Mouse (Mus musculus) gastrocnemius, adult 2 months (tissue): ENCODE measurements at regions not wholly inside any gene's neighbourhood (a gene's known extent, or its start where the extent isn't known, plus 50 kb on each side); places are given as distances from the start of the nearest gene placed in this dataset.

Experiments used
- DNase-seq: peaks from one replicate; pipeline ENCODE4 v3.0.0; 2022
- H3K27ac ChIP-seq: fragments of 200-600 bp; 2 replicates; pipeline ENCODE4 v1.8.1; 2022; ENCODE audit warnings: mild to moderate bottlenecking
- H3K4me3 ChIP-seq: fragments of 200-600 bp; 2 replicates; pipeline ENCODE4 v1.8.1; 2022; ENCODE audit warnings: mild to moderate bottlenecking, moderate library complexity
- CTCF ChIP-seq: fragments of 200-600 bp; IDR thresholded peaks from 2 replicates; pipeline ENCODE4 v1.8.1; 2022; ENCODE audit warnings: antibody characterized with exemption, mild to moderate bottlenecking, moderate library complexity
- intact Hi-C: fragments of 180-260 bp; cut with DNase I; formaldehyde crosslinking; loops from one replicate; pipeline ENCODE4 v1.15.1; 2025

GRCm38 (mm10) chr11:24731431-24731830 lies 653.6 kb downstream of the Bcl11a start:
- Histone ChIP-seq H3K27ac (no peak overlapping the region), H3K4me3 (no peak overlapping the region)
- intact Hi-C loops: no loop called here
- TF ChIP-seq CTCF: no peak
- DNase-seq: no peak

GRCm38 (mm10) chr11:24739710-24740255 lies 661.9 kb downstream of the Bcl11a start:
- TF ChIP-seq CTCF: no peak
- Histone ChIP-seq H3K27ac (no peak overlapping the region), H3K4me3 (no peak overlapping the region)
- intact Hi-C loops: no loop called here
- no peak for DNase-seq

- TF ChIP-seq CTCF: no peak
- no peak overlapping the region for H3K4me3 ChIP-seq
- no peak overlapping the region for H3K27ac ChIP-seq
- intact Hi-C loops: no loop called here
- DNase-seq: no peak
Observed at GRCm38 (mm10) chr11:24740466-24740865, 662.6 kb downstream of the Bcl11a start.

GRCm38 (mm10) chr11:24742561-24742960 lies 664.7 kb downstream of the Bcl11a start:
- no peak overlapping the region for H3K4me3 ChIP-seq
- no peak for DNase-seq
- intact Hi-C loops: no loop called here
- no peak overlapping the region for H3K27ac ChIP-seq
- TF ChIP-seq CTCF: no peak

- TF ChIP-seq CTCF: no peak
- intact Hi-C loops: no loop called here
- no peak overlapping the region for H3K4me3 ChIP-seq
- no peak overlapping the region for H3K27ac ChIP-seq
- no peak for DNase-seq
Observed at GRCm38 (mm10) chr11:24743439-24743838, 665.6 kb downstream of the Bcl11a start.

GRCm38 (mm10) chr11:24745841-24746240 lies 668.0 kb downstream of the Bcl11a start:
- intact Hi-C loops: no loop called here
- no peak overlapping the region for H3K4me3 ChIP-seq
- no peak for TF ChIP-seq CTCF
- no peak overlapping the region for H3K27ac ChIP-seq
- no peak for DNase-seq

- H3K4me3 ChIP-seq: no peak overlapping the region
- intact Hi-C loops: no loop called here
- DNase-seq: no peak
- H3K27ac ChIP-seq: no peak overlapping the region
- TF ChIP-seq CTCF: no peak
Observed at GRCm38 (mm10) chr11:24750144-24750779, 672.4 kb downstream of the Bcl11a start.

- no peak overlapping the region for H3K4me3 ChIP-seq
- TF ChIP-seq CTCF: no peak
- no peak for DNase-seq
- no peak overlapping the region for H3K27ac ChIP-seq
- intact Hi-C loops: no loop called here
Observed at GRCm38 (mm10) chr11:24758130-24758529, 680.3 kb downstream of the Bcl11a start.

GRCm38 (mm10) chr11:24783470-24783869 lies 705.6 kb downstream of the Bcl11a start:
- no peak for TF ChIP-seq CTCF

GRCm38 (mm10) chr11:24789120-24789519 lies 711.3 kb downstream of the Bcl11a start:
- TF ChIP-seq CTCF: no peak
- Histone ChIP-seq H3K4me3 (no peak overlapping the region), H3K27ac (no peak overlapping the region)
- no peak for DNase-seq
- intact Hi-C loops: no loop called here

More at GRCm38 (mm10) chr11:24783470-24783869, 705.6 kb downstream of the Bcl11a start:
- DNase-seq: no peak
- H3K4me3 ChIP-seq: no peak overlapping the region
- intact Hi-C loops: no loop called here
- H3K27ac ChIP-seq: no peak overlapping the region

GRCm38 (mm10) chr11:24795510-24796211 lies 717.8 kb downstream of the Bcl11a start:
- TF ChIP-seq CTCF: no peak
- intact Hi-C loops: no loop called here
- DNase-seq: no peak
- Histone ChIP-seq H3K27ac (no peak overlapping the region), H3K4me3 (no peak overlapping the region)

GRCm38 (mm10) chr11:24804623-24805023 lies 726.8 kb downstream of the Bcl11a start:
- intact Hi-C loops: no loop called here
- H3K4me3 ChIP-seq: no peak overlapping the region
- no peak overlapping the region for H3K27ac ChIP-seq
- TF ChIP-seq CTCF: no peak
- no peak for DNase-seq

GRCm38 (mm10) chr11:24829578-24830401 lies 751.9 kb downstream of the Bcl11a start:
- no peak overlapping the region for H3K4me3 ChIP-seq
- H3K27ac ChIP-seq: no peak overlapping the region
- DNase-seq: no peak
- intact Hi-C loops: no loop called here
- TF ChIP-seq CTCF: no peak
